Mouse (Mus musculus) thymus, postnatal 0 days (tissue): ENCODE measurements around the gene Tspoap1. TPM values are rescaled to one million over a fixed set of nuclear protein-coding genes. Genes with fewer than 3 reads are reported as not detected.

ENCODE experiments used
- DNase-seq: peaks from one replicate; pipeline ENCODE4 v3.0.0-alpha.2; 2015; ENCODE audit warnings: low spot score
- microRNA counts: library from miRNA; unstranded; fragments of <30 nt; microRNA quantifications from one replicate; lab custom pipeline; 2015
- microRNA-seq: library from miRNA; unstranded; fragments of <30 nt; microRNA quantifications from one replicate; pipeline ENCODE4, GENCODE M21; 2016; ENCODE audit warnings: borderline number of aligned reads
- polyA plus RNA-seq: library from polyadenylated mRNA; unstranded; fragments of >200 nt; fragmentation: Nextera tagmentation; extraction: Ambion mirVana; gene quantifications from 2 replicates; pipeline ENCODE4 v1.2.1, GENCODE M21; 2015

Tspoap1 gene
- polyA plus RNA-seq, 1 experiment from 2014 or later = 4.0 TPM

GRCm38 (mm10) chr11:87808236-87808635 lies 47.9 kb downstream of the Tspoap1 start:
- peak; percentile 23 for DNase-seq

GRCm38 (mm10) chr11:87811396-87811795 lies 51.1 kb downstream of the Tspoap1 start:
- DNase-seq = no peak

- DNase-seq = no peak
Observed at GRCm38 (mm10) chr11:87814831-87815230, 54.5 kb downstream of the Tspoap1 start.

GRCm38 (mm10) chr11:87816707-87817442 lies 56.5 kb downstream of the Tspoap1 start:
- peak; percentile 51 for DNase-seq

GRCm38 (mm10) chr11:87817443-87817773 lies 57.1 kb downstream of the Tspoap1 start:
- no peak for DNase-seq

- DNase-seq = no peak
Observed at GRCm38 (mm10) chr11:87821502-87821901, 61.2 kb downstream of the Tspoap1 start.

- DNase-seq = no peak
Observed at GRCm38 (mm10) chr11:87828239-87828900, 68.0 kb downstream of the Tspoap1 start, which contains the start of gene Lpo. Lpo (minus strand) TSS chr11:87828289.

MicroRNA genes within 50 kb of the gene (microRNA counts, 519-probe panel; counts per million panel counts)
- 11,184 counts per million, percentile 100 among the panel's probes with 10 or more counts for microRNA mmu-miR-142-3p (lab: Ali Mortazavi, UCI)
- 3,881 counts per million, percentile 77 among the panel's probes with 10 or more counts for microRNA mmu-miR-142-5p (lab: Ali Mortazavi, UCI)

Small RNA genes lying within 50 kb of the gene (microRNA-seq; reads per million reads assigned to microRNA genes)
- not detected for gene Mir142
- gene Mir142b = not detected

Other genes with a start within 250 kb of the Tspoap1 start
- gene Gm11492, start 193.9 kb upstream of the Tspoap1 start, polyA plus RNA-seq = not detected in 2 replicates
- gene Sept4, start 191.6 kb upstream of the Tspoap1 start, polyA plus RNA-seq = 23.9 and 25.0 TPM in 2 replicates
- gene Mtmr4, start 168.4 kb upstream of the Tspoap1 start, polyA plus RNA-seq = 19.6 and 21.1 TPM in 2 replicates
- gene Hsf5, start 143.4 kb upstream of the Tspoap1 start, polyA plus RNA-seq = 0.10 and 0.12 TPM in 2 replicates
- 5.2 and 6.8 TPM in 2 replicates for gene Rnf43, start 97.8 kb upstream of the Tspoap1 start, polyA plus RNA-seq
- 425 and 454 TPM in 2 replicates for gene Supt4a, start 23.0 kb upstream of the Tspoap1 start, polyA plus RNA-seq
- gene Mpo, start 33.0 kb downstream of the Tspoap1 start, polyA plus RNA-seq = 5.0 and 6.2 TPM in 2 replicates
- gene Lpo, start 67.7 kb downstream of the Tspoap1 start, polyA plus RNA-seq = 6.4 and 8.4 TPM in 2 replicates
- 4.9 and 6.7 TPM in 2 replicates for gene Mks1, start 92.7 kb downstream of the Tspoap1 start, polyA plus RNA-seq
- gene Epx, start 115.0 kb downstream of the Tspoap1 start, polyA plus RNA-seq = 0.22 and 0.64 TPM in 2 replicates
- not detected in 2 replicates for gene Olfr462, start 131.7 kb downstream of the Tspoap1 start, polyA plus RNA-seq
- gene Olfr463, start 136.8 kb downstream of the Tspoap1 start, polyA plus RNA-seq = not detected in 2 replicates
- 0.13 TPM in 1 of 2 replicates, not detected in the other for gene Olfr464, start 160.4 kb downstream of the Tspoap1 start, polyA plus RNA-seq
- gene Dynll2, start 227.0 kb downstream of the Tspoap1 start, polyA plus RNA-seq = 23.1 and 26.6 TPM in 2 replicates